ENCODE assay signal across 9 mouse cellular contexts in genomic region chr15:98792233-98793020, GRCm38 (mm10). TPM values are rescaled to one million over a fixed set of nuclear protein-coding genes. Genes with fewer than 3 reads are reported as not detected.
DNase-seq lines count a peak whose midpoint lies in the region; ATAC-seq and TF ChIP-seq lines count a peak whose summit lies in the region.
"Had no signal": no experiment of that assay in that cellular context is flagged by ENCODE, and none has a peak within 500 bp of the region (broad histone marks: within the 10 kb centered on the region; RNA-seq: fewer than 3 reads in every experiment).

No protein-coding gene starts in this region.

- peaks cover 35% of the 10 kb centered on the region for H3K27me3 ChIP-seq in heart, adult 2 months (ENCODE audit: control insufficient read depth, insufficient read depth, low read length)
- peaks cover 97% of the 10 kb centered on the region for H3K27me3 ChIP-seq in midbrain, embryonic 13.5 days

- H3K4me2 ChIP-seq in midbrain, embryonic 13.5 days (replicated peaks), result peak overlapping the region; percentile 53

- no peak for TF ChIP-seq EP300 in heart, adult 2 months (IDR thresholded peaks at IDR 0.05; ENCODE audit: insufficient read depth, low read depth, low read length)

- H3K79me2 ChIP-seq in heart, adult 2 months (replicated peaks; ENCODE audit: control insufficient read depth, insufficient read depth, low read length), result no peaks in the 10 kb centered on the region

- no peak for DNase-seq in heart, adult 2 months
- DNase-seq in heart, postnatal 25 days (ENCODE audit: low spot score), result no peak
- DNase-seq in thymus, postnatal 4 days, result peak; percentile 28
- no peak for DNase-seq in thymus, postnatal 25 days
- DNase-seq in ovary, postnatal 14 days (ENCODE audit: low spot score), result no peak
- no peak for DNase-seq in spleen, postnatal 36 days (ENCODE audit: low spot score in 2 of 2)
- DNase-seq in gastrocnemius, adult 8-10 months (ENCODE audit: low spot score in 2 of 2), result no peak

- H3K27ac ChIP-seq in heart, adult 2 months, result no peak overlapping the region
- no peak overlapping the region for H3K27ac ChIP-seq in midbrain, embryonic 13.5 days

- peaks cover 8% of the 10 kb centered on the region for H3K4me1 ChIP-seq in heart, adult 2 months (ENCODE audit: control insufficient read depth, insufficient read depth, low read length)
- H3K4me1 ChIP-seq in midbrain, embryonic 13.5 days (replicated peaks), result peaks cover 46% of the 10 kb centered on the region

- TF ChIP-seq CTCF in heart, adult 2 months (IDR thresholded peaks at IDR 0.05), result no peak

- peak overlapping the region; percentile 5; the same call in 1 of the 2 replicates for H3K9ac ChIP-seq in heart, adult 2 months (ENCODE audit: low read depth, low read length)
- peak overlapping the region; percentile 48; the same call in 1 of the 2 replicates for H3K9ac ChIP-seq in midbrain, embryonic 13.5 days (replicated peaks)

- ATAC-seq in midbrain, embryonic 13.5 days, result no peak

- H3K36me3 ChIP-seq in heart, adult 2 months (ENCODE audit: control insufficient read depth, insufficient read depth, low read length), result no peaks in the 10 kb centered on the region
- H3K36me3 ChIP-seq in midbrain, embryonic 13.5 days, result no peaks in the 10 kb centered on the region

- 2% methylated on average over 73 of the region's 75 CpGs for WGBS in heart, adult 2 months
- 2% methylated on average over 75 of the region's 75 CpGs for WGBS in midbrain, embryonic 13.5 days

- no peak overlapping the region; the same call in 1 of the 2 replicates for H3K4me3 ChIP-seq in heart, adult 2 months
- peak overlapping the region; percentile 35 for H3K4me3 ChIP-seq in midbrain, embryonic 13.5 days (replicated peaks)
- H3K4me3 ChIP-seq: erythroblast, embryonic 14.5 days had no signal

- intact Hi-C loops in heart, adult 2 months (cut with DNase I), result no loop called here
- intact Hi-C loops in heart, postnatal 25 days (cut with DNase I), result no loop called here

- TF ChIP-seq POLR2A in heart, adult 2 months (IDR thresholded peaks at IDR 0.05; ENCODE audit: insufficient read depth, low read depth, low read length), result no peak

- H3K9me3 ChIP-seq in midbrain, embryonic 13.5 days, result no peaks in the 10 kb centered on the region

RNA-seq across cellular contexts. Expression of gene Wnt1, which starts 2.8 kb away (rescaled TPM):
- not detected for total RNA-seq in heart, adult 2 months (2021)
- not detected in 2 replicates for polyA plus RNA-seq in heart, adult 2 months (2012; rRNA removed)
- total RNA-seq in heart, postnatal 25 days (2021), result not detected
- polyA plus RNA-seq in midbrain, embryonic 13.5 days (2015; fragmentation: Nextera tagmentation; extraction: Ambion mirVana), result 4.0 and 8.6 TPM in 2 replicates
- not detected for total RNA-seq in gastrocnemius, adult 8-10 months (2022)
- polyA plus RNA-seq: erythroblast, embryonic 14.5 days had no signal

RNA-seq across cellular contexts. Expression of gene Wnt10b, which starts 14.5 kb away (rescaled TPM):
- total RNA-seq in heart, adult 2 months (2021), result under 1 TPM; 0.20 to 0.29 TPM
- 0.23 and 0.70 TPM in 2 replicates for polyA plus RNA-seq in heart, adult 2 months (2012; rRNA removed)
- total RNA-seq in heart, postnatal 25 days (2021), result under 1 TPM; 0.34 to 0.57 TPM
- polyA plus RNA-seq in midbrain, embryonic 13.5 days (2015; fragmentation: Nextera tagmentation; extraction: Ambion mirVana), result 0.24 TPM in 1 of 2 replicates, not detected in the other
- total RNA-seq in gastrocnemius, adult 8-10 months (2022), result 1 to 10 TPM in 1 of 4 experiments, under 1 TPM in 3; 0.48 to 1.1 (median 0.85) TPM
- polyA plus RNA-seq: erythroblast, embryonic 14.5 days had no signal

RNA-seq across cellular contexts. Expression of gene Ddn, which starts 16.9 kb away (rescaled TPM):
- under 1 TPM; 0.45 to 0.50 TPM for total RNA-seq in heart, adult 2 months (2021)
- 0.12 and 0.23 TPM in 2 replicates for polyA plus RNA-seq in heart, adult 2 months (2012; rRNA removed)
- under 1 TPM; 0.21 to 0.59 TPM for total RNA-seq in heart, postnatal 25 days (2021)
- 0.50 and 1.2 TPM in 2 replicates for polyA plus RNA-seq in midbrain, embryonic 13.5 days (2015; fragmentation: Nextera tagmentation; extraction: Ambion mirVana)
- under 1 TPM; 0.12 to 0.67 (median 0.43) TPM for total RNA-seq in gastrocnemius, adult 8-10 months (2022)

RNA-seq across cellular contexts. Expression of gene Arf3, which starts 29.4 kb away (rescaled TPM):
- 10 to 100 TPM; 18.9 to 20.0 TPM for total RNA-seq in heart, adult 2 months (2021)
- 30.6 and 41.0 TPM in 2 replicates for polyA plus RNA-seq in heart, adult 2 months (2012; rRNA removed)
- 10 to 100 TPM; 18.5 to 20.8 TPM for total RNA-seq in heart, postnatal 25 days (2021)
- 57.5 and 66.0 TPM in 2 replicates for polyA plus RNA-seq in midbrain, embryonic 13.5 days (2015; fragmentation: Nextera tagmentation; extraction: Ambion mirVana)
- total RNA-seq in gastrocnemius, adult 8-10 months (2022), result 1 to 10 TPM; 6.9 to 8.9 (median 8.1) TPM

RNA-seq across cellular contexts. Expression of gene Prkag1, which starts 38.9 kb away (rescaled TPM):
- total RNA-seq in heart, adult 2 months (2021), result 100 to 1,000 TPM; 104 to 114 TPM
- 95.7 and 200 TPM in 2 replicates for polyA plus RNA-seq in heart, adult 2 months (2012; rRNA removed)
- total RNA-seq in heart, postnatal 25 days (2021), result 100 to 1,000 TPM in 1 of 2 experiments, 10 to 100 TPM in 1; 90.5 to 103 TPM
- 83.3 and 89.9 TPM in 2 replicates for polyA plus RNA-seq in midbrain, embryonic 13.5 days (2015; fragmentation: Nextera tagmentation; extraction: Ambion mirVana)
- total RNA-seq in gastrocnemius, adult 8-10 months (2022), result 10 to 100 TPM; 43.8 to 55.0 (median 46.9) TPM
